Mouse (Mus musculus) naive thymus-derived CD4-positive, alpha-beta T cell, adult 2 months (primary cell): ENCODE measurements around the gene Gm9837.
"Not testable (repeated sequence)": the region's sequence is repeated elsewhere in the genome, so short reads cannot be mapped to it uniquely, and the experiment has no call there.

Experiments
- DNase-seq: peaks from one replicate; pipeline ENCODE4 v3.0.0-alpha.2; 2011; ENCODE audit warnings: low read depth

The Gm9837 gene

DNA sequence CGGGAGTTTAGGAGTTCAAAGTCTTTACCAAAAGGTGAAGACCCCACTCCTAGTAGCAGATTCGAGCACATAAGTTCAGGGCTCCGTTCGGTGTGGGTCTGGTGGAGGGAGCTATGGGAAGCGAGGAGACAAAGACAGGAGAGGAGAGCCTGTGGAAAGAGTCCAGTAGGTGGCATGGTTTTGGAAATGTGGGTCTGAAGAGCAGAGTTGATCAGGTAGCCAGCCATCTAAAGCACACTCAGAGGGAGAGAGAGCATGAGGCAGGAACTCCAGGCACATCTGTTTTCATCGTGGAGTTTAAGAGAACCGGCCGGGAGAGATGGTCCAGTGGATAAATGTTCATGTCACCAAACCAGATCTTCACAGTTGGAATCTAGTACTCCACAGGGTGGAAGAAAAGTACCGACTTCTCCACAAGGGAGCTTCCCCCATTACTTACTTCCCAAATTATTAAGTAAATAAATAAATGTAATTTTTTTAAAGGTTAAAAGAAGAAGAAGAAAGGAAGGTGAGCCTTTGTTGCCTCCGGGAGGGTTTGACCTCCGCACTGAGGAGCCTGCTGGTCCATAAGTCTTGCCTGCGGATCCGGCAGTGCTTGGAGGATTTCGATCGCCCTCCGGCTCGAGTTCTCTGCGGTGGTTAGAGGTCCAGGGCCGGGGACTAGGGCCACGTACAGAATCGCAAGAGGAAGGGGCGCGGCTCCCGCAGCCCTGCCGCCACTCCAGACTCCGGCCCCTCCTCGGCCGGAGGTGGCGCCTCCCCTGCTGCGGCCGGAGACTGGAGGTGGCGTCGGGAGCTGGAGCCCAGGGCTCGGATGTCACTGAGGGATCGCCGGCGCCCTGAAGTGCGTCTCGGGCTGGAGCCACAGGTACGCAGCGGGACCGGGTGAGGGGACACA lies 13.6 kb downstream of the Gm9837 start, which contains the start of the genes Gm10447 and Shroom1:
Gene Gm10447 (minus strand): TSS at position 637 of the 898 bp plus-strand sequence.
Gene Shroom1 (plus strand): TSS at position 732 of the 898 bp plus-strand sequence.
- no peak for DNase-seq

DNA sequence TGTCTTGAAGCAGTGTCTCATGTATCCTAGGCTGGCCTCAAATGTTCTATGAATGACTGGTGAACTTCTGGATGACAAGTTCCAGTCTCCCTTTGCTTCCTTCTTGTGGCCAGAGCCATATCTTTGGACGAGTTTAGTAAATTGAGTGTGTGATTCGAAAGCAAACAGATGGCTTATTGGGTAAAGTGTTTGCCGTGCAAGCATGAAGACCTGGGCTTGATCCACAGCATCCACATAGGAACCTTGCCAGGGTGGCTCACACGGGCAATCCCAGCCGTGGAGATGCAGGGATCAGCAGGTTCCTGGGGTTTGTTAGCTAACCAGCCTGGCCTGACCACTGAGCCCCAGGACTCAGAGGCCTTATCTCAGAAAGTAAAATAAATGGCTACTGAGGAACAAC lies 17.2 kb downstream of the Gm9837 start:
- DNase-seq, result no peak

DNA sequence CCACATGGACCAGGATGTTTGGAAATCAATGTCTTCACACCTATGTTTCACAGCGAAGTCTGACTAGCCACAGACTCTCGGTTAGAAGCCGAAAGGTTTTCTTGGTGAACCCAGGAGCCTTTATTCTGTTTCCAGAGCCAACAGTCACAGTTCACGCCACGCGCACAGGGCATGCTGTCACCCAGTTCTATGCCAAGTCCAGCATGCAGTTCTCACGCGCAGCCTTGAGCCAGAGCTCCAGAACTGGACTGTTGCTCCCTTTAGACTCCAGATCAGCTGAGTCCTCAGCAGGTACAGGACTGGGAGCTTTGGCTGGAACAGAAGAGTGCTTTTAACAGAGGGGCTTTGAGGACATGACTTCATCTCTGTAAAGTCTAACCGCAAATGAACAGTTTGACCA lies 17.9 kb downstream of the Gm9837 start:
- DNase-seq, result no peak

DNA sequence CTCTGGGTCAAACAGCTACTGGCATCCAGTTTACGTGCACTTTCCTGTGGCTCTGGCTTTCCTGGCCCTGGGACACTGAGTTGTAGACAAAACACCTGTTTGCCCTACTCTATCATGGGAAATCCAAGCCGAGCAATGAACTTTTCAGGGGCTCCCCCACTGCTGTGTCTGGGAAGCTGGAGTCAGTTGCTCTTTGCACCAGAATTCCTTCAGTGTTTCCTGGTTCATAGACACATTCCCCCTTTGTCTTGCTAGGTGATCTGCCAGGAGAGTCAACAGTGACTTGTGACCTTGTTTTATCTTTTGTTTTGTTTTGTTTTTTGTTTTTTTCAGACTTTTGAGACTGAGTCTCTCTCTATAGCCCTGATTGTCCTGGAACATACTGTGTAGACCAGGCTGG lies 18.9 kb downstream of the Gm9837 start:
- DNase-seq, result no peak

DNA sequence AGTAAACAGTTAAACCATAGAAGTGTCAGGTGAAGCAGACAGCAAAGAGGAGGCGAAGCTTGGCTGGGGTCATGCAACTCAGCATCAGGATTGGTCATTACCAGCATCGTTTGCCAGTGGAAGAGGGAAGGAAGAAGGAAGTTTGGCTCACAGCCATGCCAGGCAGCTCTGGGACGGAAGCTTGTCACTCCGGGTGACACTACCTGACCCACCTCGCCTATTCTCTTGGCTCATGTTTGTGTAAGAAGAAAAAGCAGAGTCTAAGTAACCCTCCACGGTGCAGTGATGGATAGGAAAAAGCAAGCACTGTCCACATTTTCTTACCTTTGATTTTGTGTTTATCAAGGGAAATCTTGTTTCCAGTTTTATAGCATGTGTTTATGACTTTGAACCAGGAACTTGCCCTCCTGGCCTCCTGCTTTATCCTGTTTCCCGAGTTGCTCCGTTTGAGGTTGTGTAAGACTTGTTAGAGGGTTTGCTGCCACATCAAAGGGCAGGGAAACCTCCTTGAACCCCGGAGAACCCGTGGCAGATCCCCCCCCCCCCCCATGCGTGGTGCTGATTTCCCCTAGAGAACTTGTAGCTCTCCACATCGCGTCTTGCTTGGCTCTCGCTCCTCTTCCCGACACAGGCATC lies 20.1 kb downstream of the Gm9837 start:
- DNase-seq, result peak; percentile 52

DNA sequence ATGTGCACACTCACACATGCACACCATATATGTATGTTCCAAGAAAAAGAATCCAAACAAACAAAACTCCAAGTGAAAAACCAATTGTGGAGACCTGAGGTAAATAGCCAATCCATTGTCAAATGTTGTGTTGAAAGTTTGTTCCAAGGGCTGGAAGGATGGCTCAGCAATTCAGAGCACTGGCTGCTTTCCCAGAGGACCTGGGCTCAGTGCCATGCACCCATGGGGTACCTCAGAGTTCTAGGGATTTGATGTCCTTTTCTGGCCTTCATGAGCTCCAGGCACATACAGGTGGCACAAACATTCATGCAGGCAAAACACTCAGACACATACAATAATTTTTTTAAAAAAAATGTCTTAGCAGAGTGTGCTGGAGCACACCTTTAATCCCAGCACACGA lies 21.8 kb downstream of the Gm9837 start:
- no peak for DNase-seq

DNA sequence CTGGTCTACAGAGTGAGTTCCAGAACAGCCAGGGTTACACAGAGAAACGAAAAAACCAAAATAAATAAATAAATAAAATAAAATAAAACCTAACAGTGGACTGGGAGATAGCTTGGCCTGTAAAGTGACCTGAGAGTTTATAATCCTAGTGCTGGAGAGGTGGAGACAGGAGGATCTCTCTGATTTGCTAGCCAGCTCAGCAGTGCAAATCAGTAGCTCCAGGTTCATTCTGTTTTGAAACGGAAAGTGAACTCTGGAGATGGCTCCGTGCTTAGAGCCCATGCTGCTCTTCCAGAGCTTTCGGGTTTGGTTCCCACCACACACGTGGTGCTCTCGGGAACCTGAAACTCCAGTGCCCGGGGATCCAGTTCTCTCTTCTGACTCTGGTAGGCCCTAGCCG lies 22.3 kb downstream of the Gm9837 start:
- DNase-seq, result no peak

DNA sequence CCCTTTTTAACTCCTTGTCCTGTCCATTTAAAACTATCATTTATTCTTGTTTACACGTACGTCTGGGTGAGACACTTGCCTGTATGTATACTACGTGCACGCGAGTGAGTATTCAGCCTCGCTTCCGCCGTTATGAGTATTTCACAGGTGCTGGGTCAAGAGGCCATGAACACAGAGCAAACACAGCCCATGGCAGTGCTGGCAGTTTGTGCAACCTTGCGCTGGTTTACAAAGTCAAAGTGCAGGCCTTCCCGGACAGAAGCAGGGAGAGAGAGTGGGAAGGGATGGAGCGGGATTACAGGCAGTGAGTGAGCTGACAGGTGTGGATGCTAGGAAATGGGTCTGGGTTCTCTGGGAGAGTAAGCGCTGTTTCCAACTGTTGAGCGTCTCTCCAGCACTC lies 24.1 kb downstream of the Gm9837 start:
- DNase-seq, result no peak

DNA sequence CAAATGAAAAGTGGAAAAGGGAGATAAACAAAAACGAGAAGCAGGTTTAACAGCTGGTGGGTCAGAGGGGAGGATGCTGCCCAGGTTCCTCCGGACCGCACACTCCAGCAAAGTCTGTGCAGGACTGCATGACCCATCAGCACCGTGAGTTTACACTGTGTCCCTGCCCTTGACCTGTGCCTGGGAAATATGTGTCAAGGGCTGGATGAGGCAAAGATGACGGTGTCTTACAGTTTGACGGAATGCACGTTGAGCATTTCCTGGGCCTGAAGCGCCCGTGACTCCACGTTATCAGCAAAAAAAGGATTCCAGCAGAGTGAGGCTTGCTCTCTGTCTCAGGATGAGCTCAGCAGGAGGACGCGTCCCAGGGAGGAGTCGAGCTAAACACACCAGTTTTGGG lies 24.7 kb downstream of the Gm9837 start:
- DNase-seq, result no peak

DNA sequence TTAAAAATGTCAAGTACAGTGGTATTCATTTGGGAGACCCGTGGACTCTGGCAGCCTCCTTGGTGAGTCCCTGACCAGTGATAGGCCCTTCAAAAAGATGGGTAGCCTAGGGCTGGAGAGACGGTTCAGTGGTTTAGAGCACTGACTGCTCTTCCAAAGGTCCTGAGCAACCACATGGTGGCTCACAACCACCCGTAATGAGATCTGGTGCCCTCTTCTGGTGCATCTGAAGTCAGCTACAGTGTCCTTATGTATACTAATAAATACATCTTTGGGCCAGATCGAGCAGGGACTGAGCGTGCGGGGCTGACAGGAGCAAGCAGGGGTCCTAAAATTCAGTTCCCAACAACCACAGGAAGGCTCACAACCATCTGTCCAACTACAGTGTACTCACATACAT lies 26.4 kb downstream of the Gm9837 start:
- peak; percentile 55 for DNase-seq

DNA sequence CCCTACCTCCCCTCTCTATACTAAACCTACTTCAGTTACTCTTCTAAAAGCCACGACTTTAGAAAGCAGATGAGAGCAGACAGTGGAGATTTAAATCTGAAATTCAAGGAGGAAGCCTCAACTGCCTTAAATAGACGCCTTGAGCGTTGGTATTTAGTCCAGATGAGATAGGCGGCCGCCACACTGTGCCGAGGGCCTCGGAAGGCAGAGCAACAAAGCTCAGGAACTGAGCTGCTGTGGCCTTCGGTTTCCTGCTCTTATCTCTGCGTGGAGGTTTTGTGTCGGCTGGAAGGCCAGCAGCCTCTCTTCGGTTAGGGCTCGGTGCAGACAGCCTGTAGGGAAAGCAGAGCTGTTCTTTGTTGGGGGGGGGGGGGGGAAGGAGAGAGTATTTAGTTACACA lies 28.4 kb downstream of the Gm9837 start:
- peak; percentile 66 for DNase-seq

DNA sequence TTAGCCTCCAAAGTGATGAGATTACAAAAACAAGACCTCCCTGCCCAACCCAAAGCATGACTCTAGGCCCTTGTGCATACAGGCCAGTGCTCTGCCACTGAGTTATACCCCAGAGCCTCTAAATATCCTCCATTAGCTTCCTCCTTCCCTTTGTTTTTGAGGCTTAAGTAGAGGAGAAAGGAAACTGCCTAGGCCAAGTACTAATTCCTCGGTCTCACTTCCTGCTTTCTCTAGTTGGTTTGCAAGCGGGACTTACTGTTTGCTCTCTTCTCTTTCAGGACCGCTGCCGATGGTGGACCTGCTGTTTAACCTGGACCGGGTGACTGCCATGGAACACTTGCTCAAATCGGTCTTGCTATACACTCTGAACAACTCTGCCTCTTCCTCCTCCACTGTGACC lies 33.9 kb downstream of the Gm9837 start:
- no peak for DNase-seq

DNA sequence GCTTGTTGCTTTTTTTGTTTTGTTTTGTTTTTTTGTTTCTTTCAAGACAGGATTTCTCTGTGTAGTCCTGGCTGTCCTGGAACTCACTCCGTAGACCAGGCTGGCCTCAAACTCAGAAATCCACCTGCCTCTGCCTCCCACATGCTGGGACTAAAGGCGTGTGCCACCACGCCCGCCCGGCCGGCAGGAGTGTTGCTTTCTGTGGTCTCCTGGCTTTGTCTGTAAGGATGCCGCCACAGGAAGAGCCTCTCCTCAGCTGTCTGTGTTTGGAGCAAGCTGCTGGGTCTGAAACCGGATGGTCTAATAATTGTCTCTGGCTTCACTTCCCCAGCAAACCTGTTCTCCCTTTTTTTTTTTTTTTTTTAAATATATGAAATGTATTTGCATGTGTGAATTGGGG lies 34.8 kb downstream of the Gm9837 start:
- DNase-seq, result no peak

DNA sequence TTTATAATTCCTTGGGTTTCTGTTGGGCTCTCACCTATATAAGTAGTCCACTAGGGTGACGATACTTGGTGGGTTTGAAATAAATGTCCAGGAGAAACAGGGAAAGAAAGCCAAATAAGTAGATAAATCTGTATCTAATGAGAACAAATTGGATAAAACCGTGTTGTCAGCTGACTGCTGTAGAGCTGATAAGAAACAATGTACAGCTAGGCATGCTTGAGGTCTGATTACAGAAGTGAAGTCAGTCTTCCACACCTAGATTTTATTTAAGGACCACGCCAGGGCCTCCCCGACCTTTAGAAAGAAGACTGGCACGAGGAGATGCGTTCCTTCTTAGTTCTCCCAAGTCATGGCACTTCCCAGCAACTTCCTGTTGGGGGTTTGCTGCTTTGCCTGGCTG lies 37.2 kb downstream of the Gm9837 start:
- no peak for DNase-seq

DNA sequence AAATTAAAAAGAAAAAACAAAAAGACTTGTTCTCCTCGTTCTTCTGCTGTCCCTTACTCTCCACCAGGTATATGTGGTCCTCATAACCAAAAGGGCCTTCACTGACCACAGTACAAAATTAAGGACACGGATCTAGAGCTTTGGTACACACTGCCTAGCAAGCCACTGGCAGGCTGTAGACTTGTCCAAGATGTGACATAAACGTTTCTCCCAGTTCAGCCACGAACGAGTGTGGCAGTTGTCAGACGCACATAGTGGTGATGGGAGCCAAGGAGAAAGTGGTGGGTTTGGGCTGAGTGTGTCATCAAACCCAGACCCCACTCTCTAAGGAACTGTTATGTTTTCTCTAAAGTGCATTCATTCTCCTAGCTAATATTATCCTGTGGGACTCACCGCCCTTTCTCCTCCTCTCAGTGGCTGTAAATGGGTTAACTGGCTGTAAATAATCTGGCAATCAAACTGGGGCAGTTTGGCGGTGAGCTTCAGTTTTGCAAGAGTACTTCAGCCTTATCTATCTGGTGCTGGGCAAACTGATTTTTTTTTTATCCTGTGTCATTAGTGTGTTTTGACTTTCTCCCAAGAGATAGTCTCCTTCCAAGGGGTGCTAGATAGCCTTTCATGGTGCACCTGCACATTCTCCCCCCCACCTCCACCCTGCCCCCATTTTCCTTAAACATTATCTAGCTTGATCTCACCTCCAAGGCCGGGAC lies 38.8 kb downstream of the Gm9837 start:
- DNase-seq, result no peak

DNA sequence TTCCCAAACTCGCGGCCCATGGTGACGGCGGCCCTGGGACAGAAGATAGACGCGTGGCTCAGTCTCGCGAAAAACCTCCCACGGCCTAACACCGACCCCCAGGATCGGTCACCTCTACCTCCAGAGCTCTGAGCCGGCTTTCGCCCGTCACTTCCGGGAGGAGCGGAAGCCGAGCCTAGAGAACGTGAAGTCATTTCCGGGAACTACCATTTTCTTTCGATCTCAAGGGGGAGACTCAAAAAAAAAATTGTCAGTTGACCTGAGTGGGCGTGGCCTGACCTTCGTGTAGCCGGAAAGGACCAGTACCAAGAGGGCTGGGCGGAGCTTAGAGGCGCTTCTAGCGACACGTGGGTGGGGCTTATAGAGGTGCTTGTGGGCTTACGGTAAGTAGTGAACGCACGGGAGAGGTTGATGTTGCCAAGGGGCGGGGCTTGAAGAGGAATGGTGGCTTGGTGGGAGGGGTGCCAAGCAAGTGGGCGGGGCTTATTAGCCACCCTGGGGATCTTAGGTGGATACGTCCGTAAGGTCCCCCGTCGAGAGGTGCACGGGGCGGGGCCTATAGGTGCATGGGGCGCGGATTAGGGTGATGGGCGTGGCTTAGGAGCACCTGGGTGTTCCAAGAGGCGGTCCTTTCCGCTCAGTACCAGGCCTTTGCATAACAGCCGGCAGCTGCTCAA lies 39.5 kb downstream of the Gm9837 start, which contains the start of the genes Uqcrq and Gdf9:
Gene Uqcrq (minus strand): TSS at position 162 of the 677 bp plus-strand sequence.
Gene Gdf9 (plus strand): TSS at position 354 of the 677 bp plus-strand sequence.
- peak; percentile 99 for DNase-seq

DNA sequence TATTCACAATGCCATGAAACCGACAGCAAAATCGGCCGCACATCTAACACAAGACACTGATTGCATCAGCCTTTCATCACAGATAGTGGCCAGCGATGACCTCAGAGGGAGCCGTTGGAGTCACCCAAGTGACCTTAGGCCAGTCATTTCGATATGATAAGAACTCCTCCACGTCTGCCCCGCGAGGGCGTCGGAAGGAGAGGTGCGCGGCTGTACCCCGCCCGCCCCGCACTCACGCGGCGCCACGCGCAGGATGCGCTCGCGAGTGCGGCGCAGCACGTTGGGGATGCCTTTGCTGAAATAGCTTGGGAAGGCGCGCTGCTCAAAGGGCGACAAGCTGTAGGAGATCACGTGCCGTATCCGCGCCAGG lies 40.0 kb downstream of the Gm9837 start:
- DNase-seq, result no peak

DNA sequence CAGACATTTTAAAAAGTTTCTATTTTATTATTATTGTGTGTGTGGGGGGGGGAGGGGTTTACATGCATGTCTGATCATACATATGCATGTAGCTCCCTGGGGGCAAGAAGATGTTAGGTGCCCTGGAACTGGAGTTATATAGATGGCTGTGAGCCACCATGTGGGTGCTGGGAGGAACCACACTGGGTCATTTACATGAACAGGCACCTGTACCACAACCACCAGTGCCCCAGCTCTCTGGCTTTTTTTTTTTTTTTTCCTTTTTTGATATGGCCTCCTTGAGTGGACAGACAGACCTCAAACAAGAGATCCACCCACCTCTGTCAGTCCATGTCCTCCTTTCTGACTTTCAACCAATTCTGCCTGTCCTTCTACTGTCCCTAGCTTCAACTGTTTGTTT lies 41.1 kb downstream of the Gm9837 start:
- no peak for DNase-seq

DNA sequence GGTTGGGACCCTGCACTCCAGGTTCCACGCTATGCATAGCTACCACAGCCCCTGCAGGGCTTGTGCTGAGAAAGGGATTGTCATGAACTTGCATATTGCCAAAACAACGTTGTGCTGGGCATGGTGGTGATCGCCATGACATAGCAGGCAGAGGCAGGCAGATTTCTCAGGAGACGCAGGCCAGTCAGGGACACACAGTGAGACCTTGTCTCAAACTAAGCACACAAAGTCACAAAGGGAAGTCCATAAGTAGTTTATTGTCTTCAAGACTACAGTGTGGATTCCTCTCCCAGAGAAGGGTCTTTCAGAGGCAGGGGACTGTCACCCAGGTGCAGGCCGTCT lies 41.6 kb downstream of the Gm9837 start:
- no peak for DNase-seq

DNA sequence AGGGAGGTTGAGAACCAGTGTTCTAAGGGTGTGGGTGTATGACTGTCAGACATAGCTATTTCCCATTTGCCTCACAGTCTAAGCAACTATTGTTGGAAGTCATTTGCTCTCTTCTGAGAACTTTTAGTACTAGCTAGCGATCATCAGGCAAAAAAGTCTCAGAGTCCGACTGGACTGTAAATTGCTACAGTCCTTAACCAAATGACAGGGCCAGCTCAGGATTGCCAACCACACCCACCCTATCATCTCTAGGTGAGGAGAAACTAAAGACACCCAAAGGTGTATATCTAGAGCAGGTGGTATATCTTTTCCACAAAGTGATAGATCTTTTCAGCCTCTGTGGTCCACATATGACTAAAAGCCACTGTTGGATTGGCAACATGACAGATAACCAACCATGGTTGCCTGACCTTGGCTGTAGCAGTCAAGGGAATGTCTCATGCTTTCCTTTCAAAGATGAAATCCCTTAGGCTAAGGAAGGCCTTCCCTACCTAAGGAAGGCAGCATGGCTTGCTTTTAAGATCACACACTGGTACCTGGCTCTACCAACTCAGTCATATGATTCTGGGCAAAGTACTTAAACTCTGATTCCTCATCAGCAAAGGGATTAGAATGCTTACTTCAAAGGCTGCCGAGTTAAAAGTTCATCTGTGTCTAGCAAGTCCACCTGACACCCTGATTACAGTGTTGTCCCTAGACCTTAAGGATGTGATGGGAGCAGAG lies 42.1 kb downstream of the Gm9837 start:
- no peak for DNase-seq

DNA sequence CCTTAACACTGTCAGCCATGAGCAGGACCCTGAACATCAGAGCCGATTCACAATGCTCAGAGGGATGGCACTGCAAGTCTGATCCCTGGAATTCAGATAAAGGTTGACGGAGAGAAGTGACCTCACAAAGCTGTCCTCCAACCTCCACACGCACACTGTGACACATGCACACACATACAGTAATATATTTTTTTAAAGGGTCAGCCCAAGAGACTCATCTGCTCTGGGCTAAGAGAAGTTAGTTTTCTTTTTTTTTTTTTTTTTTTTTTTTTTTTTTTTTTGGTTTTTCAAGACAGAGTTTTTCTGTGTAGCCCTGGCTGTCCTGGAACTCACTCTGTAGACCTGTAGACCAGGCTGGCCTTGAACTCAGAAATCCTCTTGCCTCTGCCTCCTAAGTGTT lies 43.4 kb downstream of the Gm9837 start:
- not testable (repeated sequence) for DNase-seq
